Comparison of ENCODE assay signal across 13 mouse cellular contexts in the genomic region with DNA sequence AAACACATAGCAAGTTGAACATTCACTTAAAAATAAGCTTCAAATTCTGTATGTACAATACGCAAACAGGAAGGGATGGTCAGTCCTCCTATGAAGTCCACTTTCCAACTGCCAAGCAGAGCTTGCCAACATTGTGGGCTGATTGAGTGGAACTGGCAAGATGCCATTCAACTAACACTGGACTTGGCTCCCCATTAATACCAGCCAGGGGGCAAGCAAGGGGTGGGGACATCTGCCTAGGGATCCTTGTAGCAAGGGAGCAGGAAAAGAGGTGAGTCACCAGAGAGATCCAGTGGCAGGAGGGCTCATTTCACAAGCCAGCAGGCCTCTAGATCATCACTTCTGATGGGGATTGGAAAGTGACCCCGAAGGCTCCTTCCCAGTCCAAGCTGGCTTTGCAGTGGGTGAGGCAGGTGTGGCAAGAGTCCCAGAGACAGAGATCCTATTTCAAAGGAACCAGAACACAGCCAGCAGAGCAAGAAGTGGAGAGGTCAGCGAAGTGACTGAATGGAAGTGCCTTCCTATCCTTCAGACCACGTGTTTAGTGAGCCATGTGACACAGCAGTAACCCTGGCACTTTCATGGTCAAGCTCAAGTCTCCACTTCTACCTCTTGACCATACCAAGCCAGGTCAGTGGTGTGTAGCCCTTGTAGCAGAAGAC. TPM values are rescaled to one million over a fixed set of nuclear protein-coding genes. Genes with fewer than 3 reads are reported as not detected.
DNase-seq lines count a peak whose midpoint lies in the region; ATAC-seq and TF ChIP-seq lines count a peak whose summit lies in the region.
"Had no signal": no experiment of that assay in that cellular context is flagged by ENCODE, and none has a peak within 500 bp of the region (broad histone marks: within the 10 kb centered on the region; RNA-seq: fewer than 3 reads in every experiment).

No protein-coding gene starts in this region.

- H3K27ac ChIP-seq in stomach, postnatal 0 days (replicated peaks), result no peak overlapping the region
- H3K27ac ChIP-seq: hindbrain, embryonic 13.5 days had no signal

- H3K9ac ChIP-seq in stomach, postnatal 0 days (ENCODE audit: low read length), result no peak overlapping the region
- H3K9ac ChIP-seq: hindbrain, embryonic 13.5 days had no signal

- H3K27me3 ChIP-seq in stomach, postnatal 0 days (ENCODE audit: control insufficient read depth, insufficient read depth, low read length), result no peaks in the 10 kb centered on the region
- H3K27me3 ChIP-seq: hindbrain, embryonic 13.5 days had no signal

- TF ChIP-seq CTCF in stomach, postnatal 0 days (IDR thresholded peaks at IDR 0.05; ENCODE audit: low read depth), result no peak

- peak; percentile 29 to 36 for DNase-seq in cerebellum, postnatal 10 days
- no peak for DNase-seq in cerebellum, adult 18-20 months
- peak; percentile 11 for DNase-seq in ovary, postnatal 14 days (ENCODE audit: low spot score)
- no peak for DNase-seq in ovary, postnatal 36 days (ENCODE audit: low spot score)
- DNase-seq in kidney, postnatal 14 days, result peak; percentile 63
- peak; percentile 27 for DNase-seq in stomach, postnatal 0 days (ENCODE audit: low spot score)
- no peak for DNase-seq in neural tube, embryonic 10.5 days (ENCODE audit: extremely low spot score, low spot score)
- DNase-seq in urinary bladder, postnatal 4 days (ENCODE audit: low spot score in 2 of 2), result no peak
- DNase-seq: gastrocnemius, postnatal 36 days; liver had no signal

- H3K4me3 ChIP-seq in stomach, postnatal 0 days (ENCODE audit: low read depth, low read length), result no peak overlapping the region
- H3K4me3 ChIP-seq: erythroblast, embryonic 14.5 days; hindbrain, embryonic 13.5 days had no signal

- TF ChIP-seq EP300 in stomach, postnatal 0 days (optimal IDR thresholded peaks at IDR 0.05), result no peak

- no peak overlapping the region for H3K4me2 ChIP-seq in stomach, postnatal 0 days (replicated peaks; ENCODE audit: low read depth)
- H3K4me2 ChIP-seq: hindbrain, embryonic 13.5 days had no signal

- 70% methylated on average over 4 of the region's 4 CpGs for WGBS in stomach, postnatal 0 days

- no peaks in the 10 kb centered on the region for H3K4me1 ChIP-seq in stomach, postnatal 0 days (replicated peaks; ENCODE audit: control insufficient read depth, insufficient read depth)
- H3K4me1 ChIP-seq: hindbrain, embryonic 13.5 days had no signal

- no peaks in the 10 kb centered on the region for H3K36me3 ChIP-seq in stomach, postnatal 0 days (ENCODE audit: control insufficient read depth, insufficient read depth, low read length)
- H3K36me3 ChIP-seq: hindbrain, embryonic 13.5 days had no signal

- peak; percentile 40; the same call in 1 of the 2 replicates for ATAC-seq in stomach, postnatal 0 days (ENCODE audit: low FRiP score, low TSS enrichment)
- ATAC-seq: midbrain, embryonic 16.5 days had no signal

- no peaks in the 10 kb centered on the region for H3K9me3 ChIP-seq in stomach, postnatal 0 days (ENCODE audit: control insufficient read depth, low read length)
- H3K9me3 ChIP-seq: hindbrain, embryonic 13.5 days had no signal

RNA-seq across cellular contexts. Expression of gene Smco4, which starts 53.8 kb away (rescaled TPM):
- polyA plus RNA-seq in stomach, postnatal 0 days (2015; fragmentation: Nextera tagmentation; extraction: Ambion mirVana), result 1.4 and 1.9 TPM in 2 replicates

Comparison
In these comparisons a context has a peak if more than half of its experiments do, and no peak if none do; other contexts are left out.
1. DNase-seq: peak in cerebellum, postnatal 10 days (2 of 2), ovary, postnatal 14 days (single experiment), kidney, postnatal 14 days (single experiment) and stomach, postnatal 0 days (single experiment); none in cerebellum, adult 18-20 months (0 of 2), ovary, postnatal 36 days (single experiment), neural tube, embryonic 10.5 days (single experiment) and urinary bladder, postnatal 4 days (0 of 2).